Mouse (Mus musculus) erythroblast, embryonic 14.5 days (primary cell): ENCODE results near the gene Dnajb8.

Experiments
- GATA1 ChIP-seq: IDR thresholded peaks from 2 replicates; pipeline ENCODE4 v1.6.1; 2012; ENCODE audit warnings: low read length, inconsistent platforms, mixed read lengths
- TAL1 ChIP-seq: IDR thresholded peaks from 3 replicates; pipeline ENCODE4 v1.6.1; 2012; ENCODE audit warnings: low read length, inconsistent platforms, mixed read lengths

DNA sequence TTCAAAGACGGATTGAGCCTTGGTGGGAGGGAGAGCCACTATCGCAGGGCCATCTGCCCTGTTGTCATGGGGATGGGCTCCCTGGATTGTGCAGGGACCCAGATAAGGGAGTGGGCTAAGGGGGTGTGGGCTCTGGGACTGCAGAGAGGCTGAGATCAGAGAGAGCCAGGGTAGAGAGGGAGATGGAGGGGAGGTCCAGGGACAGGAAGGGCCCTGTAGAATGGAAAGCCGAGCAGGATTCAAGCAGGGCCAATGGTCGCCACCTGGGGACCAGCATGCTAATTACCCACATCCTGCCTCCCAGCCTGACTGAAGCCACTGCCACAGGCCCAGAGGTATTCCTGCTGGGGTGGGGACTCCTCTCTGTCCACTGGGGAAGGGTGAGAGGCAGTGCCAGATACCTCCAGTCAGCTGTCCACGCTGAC, 4.5 kb downstream of the Dnajb8 start:
- TF ChIP-seq GATA1, result no peak
- no peak for TF ChIP-seq TAL1
